38 mouse cellular contexts compared by ENCODE assay signal in genomic region chr17:17762614-17763293, GRCm38 (mm10). TPM values are rescaled to one million over a fixed set of nuclear protein-coding genes. Genes with fewer than 3 reads are reported as not detected.
"Had no signal": no experiment of that assay in that cellular context is flagged by ENCODE, and none has a peak within 500 bp of the region (broad histone marks: within the 10 kb centered on the region; RNA-seq: fewer than 3 reads in every experiment).

No protein-coding gene starts in this region.

- H3K36me3 ChIP-seq: embryonic facial prominence, embryonic 10.5 days; embryonic facial prominence, embryonic 12.5 days; embryonic facial prominence, embryonic 13.5 days; embryonic facial prominence, embryonic 15.5 days; forebrain, embryonic 10.5 days; forebrain, embryonic 12.5 days; forebrain, embryonic 15.5 days had no signal

- H3K27me3 ChIP-seq: embryonic facial prominence, embryonic 13.5 days; embryonic facial prominence, embryonic 15.5 days; forebrain, embryonic 12.5 days; forebrain, embryonic 13.5 days had no signal

- H3K4me3 ChIP-seq: embryonic facial prominence, embryonic 10.5 days; embryonic facial prominence, embryonic 12.5 days; embryonic facial prominence, embryonic 13.5 days; embryonic facial prominence, embryonic 15.5 days; erythroblast, embryonic 14.5 days; forebrain, embryonic 10.5 days; forebrain, embryonic 12.5 days; forebrain, embryonic 13.5 days; forebrain, embryonic 15.5 days; gastrocnemius, adult 2 months; heart, adult 2 months had no signal

- H3K4me2 ChIP-seq: embryonic facial prominence, embryonic 12.5 days; embryonic facial prominence, embryonic 13.5 days; embryonic facial prominence, embryonic 15.5 days; forebrain, embryonic 12.5 days; forebrain, embryonic 13.5 days; forebrain, embryonic 15.5 days had no signal

- H3K9ac ChIP-seq: embryonic facial prominence, embryonic 12.5 days; embryonic facial prominence, embryonic 13.5 days; embryonic facial prominence, embryonic 15.5 days; forebrain, embryonic 12.5 days; forebrain, embryonic 13.5 days; forebrain, embryonic 15.5 days; forebrain, postnatal 0 days had no signal

- H3K9me3 ChIP-seq: embryonic facial prominence, embryonic 10.5 days; embryonic facial prominence, embryonic 12.5 days; embryonic facial prominence, embryonic 13.5 days; embryonic facial prominence, embryonic 15.5 days; forebrain, embryonic 10.5 days; forebrain, embryonic 12.5 days; forebrain, embryonic 13.5 days; forebrain, embryonic 15.5 days had no signal

- ATAC-seq: forebrain, embryonic 13.5 days; forebrain, embryonic 14.5 days; forebrain, embryonic 15.5 days; forebrain, embryonic 16.5 days; forebrain, postnatal 0 days had no signal

- DNase-seq: cerebellum, adult 8-10 months; cerebellum, adult 9-10 months; cerebellum, adult 9-11 months; cerebellum, postnatal 10 days; cerebellum, postnatal 14 days; cerebellum, postnatal 25 days; cerebellum, postnatal 36 days; embryo, embryonic 11 days; forebrain, postnatal 0 days; gastrocnemius, adult 2 months; gastrocnemius, postnatal 10 days; gastrocnemius, postnatal 14 days; gastrocnemius, postnatal 25 days; gastrocnemius, postnatal 36 days; heart, adult 11 months; heart, adult 18-20 months; heart, adult 2 months had no signal

- H3K27ac ChIP-seq: embryonic facial prominence, embryonic 10.5 days; embryonic facial prominence, embryonic 12.5 days; embryonic facial prominence, embryonic 13.5 days; embryonic facial prominence, embryonic 15.5 days; forebrain, embryonic 10.5 days; forebrain, embryonic 12.5 days; forebrain, embryonic 13.5 days; forebrain, embryonic 15.5 days; gastrocnemius, adult 2 months; heart, adult 2 months had no signal

- H3K4me1 ChIP-seq: embryonic facial prominence, embryonic 10.5 days; embryonic facial prominence, embryonic 12.5 days; embryonic facial prominence, embryonic 13.5 days; embryonic facial prominence, embryonic 15.5 days; forebrain, embryonic 10.5 days; forebrain, embryonic 12.5 days; forebrain, embryonic 13.5 days; forebrain, embryonic 15.5 days had no signal

RNA-seq across cellular contexts. Expression of gene Vmn2r90, which starts 59.2 kb away (rescaled TPM):
- total RNA-seq: common myeloid progenitor, adult 5-6 weeks; forebrain, postnatal 0 days; gastrocnemius, adult 18-20 months; gastrocnemius, adult 2 months; gastrocnemius, adult 8-10 months; gastrocnemius, postnatal 10 days; gastrocnemius, postnatal 14 days; gastrocnemius, postnatal 25 days; gastrocnemius, postnatal 36 days; gastrocnemius, postnatal 4 days; heart, adult 18-20 months; heart, adult 2 months had no signal
- polyA plus RNA-seq: cortical plate, adult 2 months; embryonic facial prominence, embryonic 10.5 days; embryonic facial prominence, embryonic 11.5 days; embryonic facial prominence, embryonic 12.5 days; embryonic facial prominence, embryonic 13.5 days; embryonic facial prominence, embryonic 14.5 days; embryonic facial prominence, embryonic 15.5 days; erythroblast, embryonic 14.5 days; forebrain, embryonic 10.5 days; forebrain, embryonic 11.5 days; forebrain, embryonic 12.5 days; forebrain, embryonic 13.5 days; forebrain, embryonic 14.5 days; forebrain, embryonic 15.5 days; forebrain, postnatal 0 days; frontal cortex, adult 2 months; gonadal fat pad, adult 2 months; heart, adult 2 months had no signal
